Mouse (Mus musculus): Measurements from ENCODE around the gene Gabra4.

DNA sequence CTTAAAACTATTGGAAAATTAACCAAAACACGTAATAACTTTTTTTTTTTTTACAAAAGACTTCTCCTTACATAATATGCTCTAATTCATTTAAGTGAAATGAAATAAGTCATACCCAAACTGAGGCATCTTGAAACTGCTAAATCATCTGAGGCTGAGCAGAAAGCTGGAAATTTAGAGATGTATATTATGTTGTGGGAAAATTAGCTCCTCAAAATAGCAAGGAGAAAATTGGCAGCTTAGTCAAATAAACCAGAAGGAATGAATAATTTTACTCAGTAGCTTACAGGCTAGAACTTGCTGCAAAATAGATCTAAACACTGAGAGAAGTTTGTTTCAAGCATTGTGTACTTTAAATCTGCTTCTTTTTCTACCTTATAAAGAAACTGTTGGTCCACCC, 49.4 kb downstream of the Gabra4 start:
- TF ChIP-seq CTCF (IDR thresholded peaks at IDR 0.05; ENCODE audit: low read depth) (no peak), EP300 (IDR thresholded peaks at IDR 0.05; ENCODE audit: low read depth) (no peak)

Data from heart, postnatal 0 days (tissue).